ENCODE assay signal across 10 mouse cellular contexts in genomic region chr10:11841094-11841493, GRCm38 (mm10).
DNase-seq lines count a peak whose midpoint lies in the region.
"Had no signal": no experiment of that assay in that cellular context is flagged by ENCODE, and none has a peak within 500 bp of the region (broad histone marks: within the 10 kb centered on the region; RNA-seq: fewer than 3 reads in every experiment).

No protein-coding gene starts in this region.

- DNase-seq in kidney, adult 9 months, result peak; percentile 1
- no peak for DNase-seq in kidney, postnatal 14 days
- DNase-seq in Muller cell, postnatal 12 days (ENCODE audit: inconsistent ontology term), result peak; percentile 29
- peak; percentile 17 for DNase-seq in R1 (ENCODE audit: low read depth, low spot score)
- peak; percentile 13 to 39 for DNase-seq in left cerebral cortex, adult 9 months (ENCODE audit: low spot score in 2 of 2)
- DNase-seq in thymus, adult 18-20 months, result no peak
- DNase-seq in adrenal gland, adult 8-10 months, result no peak
- DNase-seq: gastrocnemius, postnatal 36 days; heart, postnatal 10 days; lung, postnatal 14 days had no signal

Comparison
In these comparisons a context has a peak if more than half of its experiments do, and no peak if none do; other contexts are left out.
1. DNase-seq: peak in kidney, adult 9 months (single experiment), Muller cell, postnatal 12 days (single experiment), R1 (single experiment) and left cerebral cortex, adult 9 months (2 of 2); none in kidney, postnatal 14 days (single experiment), thymus, adult 18-20 months (0 of 2) and adrenal gland, adult 8-10 months (single experiment).